Mouse (Mus musculus) MEL (cell line): ENCODE data around the gene Col13a1. TPM values are rescaled to one million over a fixed set of nuclear protein-coding genes. Genes with fewer than 3 reads are reported as not detected.
A peak's percentile ranks its signal among the peaks of the same experiment; 100 is the strongest.

Experiments
- DNase-seq: peaks from one replicate; pipeline ENCODE4 v3.0.0; 2011; ENCODE audit warnings: low read depth, low spot score
- H3K27ac ChIP-seq: 2 replicates; pipeline ENCODE4 v1.5.1; 2012; ENCODE audit warnings: low read depth, mild to moderate bottlenecking, control low read depth, low read length, moderate library complexity; ENCODE audit not compliant: control insufficient read depth
- H3K27me3 ChIP-seq, 2 experiments: fragments of 150-350 bp in 1 of 2; sonication (generic) in 1 of 2; 2 replicates each; pipeline ENCODE4 v1.6.1; 2012; ENCODE audit warnings: low read length in 2 of 2, mild to moderate bottlenecking in 2 of 2, improper control_type of control experiment in 1 of 2, moderate library complexity in 1 of 2; ENCODE audit not compliant: insufficient read depth in 2 of 2, control insufficient read depth in 1 of 2
- H3K36me3 ChIP-seq, 2 experiments: 2 replicates each; pipeline ENCODE4 v1.6.1; 2012 to 2014; ENCODE audit warnings: low read length in 2 of 2, improper control_type of control experiment in 1 of 2, inconsistent platforms in 1 of 2, mild to moderate bottlenecking in 1 of 2; ENCODE audit not compliant: insufficient read depth in 2 of 2, control insufficient read depth in 1 of 2
- H3K4me1 ChIP-seq, 2 experiments: fragments of 150-350 bp in 1 of 2; sonication (generic) in 1 of 2; 2 replicates each; pipeline ENCODE4 v1.6.1; 2012; ENCODE audit warnings: low read length in 2 of 2, improper control_type of control experiment in 1 of 2, mild to moderate bottlenecking in 1 of 2; ENCODE audit not compliant: insufficient read depth in 2 of 2, control insufficient read depth in 1 of 2
- H3K4me3 ChIP-seq, 2 experiments: fragments of 150-350 bp in 1 of 2; sonication (generic) in 1 of 2; 2 replicates each; pipeline ENCODE4 v1.5.1; 2012; ENCODE audit warnings: low read depth in 2 of 2, low read length in 2 of 2, mild to moderate bottlenecking in 2 of 2, moderate library complexity in 2 of 2, control low read depth in 1 of 2, improper control_type of control experiment in 1 of 2; ENCODE audit not compliant: control insufficient read depth in 1 of 2, insufficient read depth in 1 of 2
- H3K79me2 ChIP-seq: 2 replicates; pipeline ENCODE4 v1.6.1; 2012; ENCODE audit warnings: mild to moderate bottlenecking, low read length, moderate library complexity; ENCODE audit not compliant: control insufficient read depth, poor library complexity, insufficient read depth
- H3K9ac ChIP-seq: 2 replicates; pipeline ENCODE4 v1.6.1; 2012; ENCODE audit warnings: low read depth, mild to moderate bottlenecking, control low read depth, low read length, moderate library complexity; ENCODE audit not compliant: control insufficient read depth, poor library complexity, severe bottlenecking
- H3K9me3 ChIP-seq: fragments of 150-350 bp; sonication (generic); replicated peaks from 2 replicates; pipeline ENCODE4 v1.6.1; 2012; ENCODE audit warnings: mild to moderate bottlenecking, low read length, improper control_type of control experiment, moderate library complexity; ENCODE audit not compliant: insufficient read depth
- CHD1 ChIP-seq: IDR thresholded peaks from 2 replicates; pipeline ENCODE4 v1.6.1; 2012; ENCODE audit warnings: low read depth, mild to moderate bottlenecking, inconsistent platforms, low read length, improper control_type of control experiment
- CHD2 ChIP-seq: IDR thresholded peaks from 2 replicates; pipeline ENCODE4 v1.6.1; 2011; ENCODE audit warnings: low read length, improper control_type of control experiment
- CTCF ChIP-seq, 3 experiments: IDR thresholded peaks in 2 of 3; conservative IDR thresholded peaks in 1 of 3; 2 replicates each; pipeline ENCODE4 v1.5.1; 2011 to 2012; ENCODE audit warnings: low read length in 3 of 3, low read depth in 2 of 3, mild to moderate bottlenecking in 2 of 3, improper control_type of control experiment in 1 of 3, inconsistent platforms in 1 of 3, mixed read lengths in 1 of 3, moderate library complexity in 1 of 3; ENCODE audit not compliant: control insufficient read depth in 1 of 3, insufficient read depth in 1 of 3, poor library complexity in 1 of 3, severe bottlenecking in 1 of 3
- EP300 ChIP-seq, 2 experiments: IDR thresholded peaks; 2 replicates each; pipeline ENCODE4 v1.6.1; 2011; ENCODE audit warnings: improper control_type of control experiment in 2 of 2, low read length in 2 of 2, low read depth in 1 of 2, mild to moderate bottlenecking in 1 of 2
- GABPA ChIP-seq: IDR thresholded peaks from 2 replicates; pipeline ENCODE4 v1.6.1; 2012; ENCODE audit warnings: low read depth, mild to moderate bottlenecking, inconsistent platforms, low read length, improper control_type of control experiment, moderate library complexity
- JUND ChIP-seq: IDR thresholded peaks from 2 replicates; pipeline ENCODE4 v1.6.1; 2011; ENCODE audit warnings: low read depth, mild to moderate bottlenecking, improper control_type of control experiment, low read length
- KAT2A ChIP-seq: conservative IDR thresholded peaks from 2 replicates; pipeline ENCODE4 v1.6.1; 2012; ENCODE audit warnings: low read depth, low read length, improper control_type of control experiment, inconsistent platforms
- MAX ChIP-seq: IDR thresholded peaks from 2 replicates; pipeline ENCODE4 v1.6.1; 2011; ENCODE audit warnings: low read length, improper control_type of control experiment
- MAZ ChIP-seq: IDR thresholded peaks from 2 replicates; pipeline ENCODE4 v1.6.1; 2012; ENCODE audit warnings: low read depth, mild to moderate bottlenecking, inconsistent platforms, low read length, improper control_type of control experiment
- MEF2A ChIP-seq: IDR thresholded peaks from 2 replicates; pipeline ENCODE4 v1.6.1; 2014; ENCODE audit warnings: low read depth, mild to moderate bottlenecking, inconsistent platforms, low read length, improper control_type of control experiment; ENCODE audit not compliant: poor library complexity, insufficient replicate concordance, severe bottlenecking; ENCODE audit errors: extremely low read depth
- NELFE ChIP-seq: IDR thresholded peaks from 2 replicates; pipeline ENCODE4 v1.6.1; 2011; ENCODE audit warnings: low read depth, low read length, improper control_type of control experiment
- RCOR1 ChIP-seq: IDR thresholded peaks from 2 replicates; pipeline ENCODE4 v1.6.1; 2012; ENCODE audit warnings: low read depth, mild to moderate bottlenecking, inconsistent platforms, low read length, improper control_type of control experiment
- TBP ChIP-seq: IDR thresholded peaks from 2 replicates; pipeline ENCODE4 v1.8.0; 2011; ENCODE audit warnings: low read depth, low read length, improper control_type of control experiment
- TCF12 ChIP-seq: IDR thresholded peaks from 2 replicates; pipeline ENCODE4 v1.6.1; 2014; ENCODE audit warnings: low read depth, mild to moderate bottlenecking, inconsistent platforms, low read length, improper control_type of control experiment, moderate library complexity
- UBTF ChIP-seq: IDR thresholded peaks from 2 replicates; pipeline ENCODE4 v1.6.1; 2012; ENCODE audit warnings: low read depth, mild to moderate bottlenecking, inconsistent platforms, low read length, improper control_type of control experiment, moderate library complexity, borderline replicate concordance; ENCODE audit not compliant: insufficient read depth
- ZC3H11A ChIP-seq: IDR thresholded peaks from 2 replicates; pipeline ENCODE4 v1.6.1; 2012; ENCODE audit warnings: low read depth, mild to moderate bottlenecking, inconsistent platforms, low read length, improper control_type of control experiment
- ZKSCAN1 ChIP-seq: IDR thresholded peaks from 2 replicates; pipeline ENCODE4 v1.6.1; 2012; ENCODE audit warnings: low read depth, mild to moderate bottlenecking, inconsistent platforms, low read length, improper control_type of control experiment, moderate library complexity
- ZNF384 ChIP-seq: IDR thresholded peaks from 2 replicates; pipeline ENCODE4 v1.6.1; 2012; ENCODE audit warnings: low read depth, mild to moderate bottlenecking, inconsistent platforms, low read length, improper control_type of control experiment
- polyA plus RNA-seq, 2 experiments: library from polyadenylated mRNA; stranded (reverse) in 1 of 2; unstranded in 1 of 2; fragments of >175 nt in 1 of 2; fragments of >200 nt in 1 of 2; gene quantifications; 2 replicates each; pipeline versions ENCODE4 v1.2.1 to v1.2.4; 2012; ENCODE audit warnings: low replicate concordance in 2 of 2, low read depth in 1 of 2; ENCODE audit not compliant: insufficient read length in 2 of 2, insufficient read depth in 1 of 2, missing spikeins in 1 of 2
- total RNA-seq: library from RNA; depleted of rRNA; stranded (reverse); fragments of 300-350 nt; gene quantifications from 2 replicates; pipeline ENCODE4 v1.2.3, GENCODE M21; 2012

Col13a1 gene
- total and polyA plus RNA-seq, 3 experiments, result not detected

DNA sequence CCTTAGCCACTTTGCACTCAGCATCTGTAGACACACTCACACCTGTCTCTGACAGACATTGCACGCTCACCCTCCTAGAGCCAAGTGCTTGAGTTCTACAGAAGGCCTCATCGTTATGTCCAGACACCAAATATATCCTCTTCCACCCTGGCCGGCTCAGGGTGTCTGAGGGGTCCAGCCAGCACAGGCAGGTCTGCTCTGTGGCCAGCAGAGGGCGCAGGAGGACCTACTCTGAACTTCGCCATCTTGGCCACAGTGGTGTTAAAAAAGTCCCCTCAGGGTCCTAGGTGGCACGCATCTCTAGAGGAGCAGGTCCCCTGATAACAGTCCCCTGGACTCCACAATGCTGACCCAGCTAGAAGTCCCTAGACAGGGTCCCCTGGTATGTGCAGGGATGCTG is 101.1 kb downstream of the Col13a1 start:
- DNase-seq, result peak; percentile 4
- TF ChIP-seq ZC3H11A (no peak), UBTF (no peak), CTCF (IDR thresholded peaks at IDR 0.05 in 2 of 3, conservative IDR thresholded peaks at IDR 0.05 in 1 of 3; ENCODE audit: control insufficient read depth in 1 of 3, insufficient read depth in 1 of 3, low read depth in 2 of 3, low read length in 3 of 3, poor library complexity in 1 of 3, severe bottlenecking in 1 of 3) (peak; percentile 23 to 59 (median 25); a peak in 4 of 6 replicates), TBP (no peak), RCOR1 (no peak), MEF2A (no peak), GABPA (no peak), EP300 (IDR thresholded peaks at IDR 0.05; ENCODE audit: low read depth in 1 of 2, low read length in 2 of 2) (no peak), JUND (no peak)
- no peaks in the 10 kb centered on the region for H3K9me3 ChIP-seq
- no peaks in the 10 kb centered on the region for H3K36me3 ChIP-seq
- H3K27ac ChIP-seq, result no peak overlapping the region
- H3K27me3 ChIP-seq, result no peaks in the 10 kb centered on the region
- no peaks in the 10 kb centered on the region for H3K4me1 ChIP-seq
- H3K9ac ChIP-seq, result no peak overlapping the region
- no peaks in the 10 kb centered on the region for H3K79me2 ChIP-seq
- H3K4me3 ChIP-seq, result no peak overlapping the region

DNA sequence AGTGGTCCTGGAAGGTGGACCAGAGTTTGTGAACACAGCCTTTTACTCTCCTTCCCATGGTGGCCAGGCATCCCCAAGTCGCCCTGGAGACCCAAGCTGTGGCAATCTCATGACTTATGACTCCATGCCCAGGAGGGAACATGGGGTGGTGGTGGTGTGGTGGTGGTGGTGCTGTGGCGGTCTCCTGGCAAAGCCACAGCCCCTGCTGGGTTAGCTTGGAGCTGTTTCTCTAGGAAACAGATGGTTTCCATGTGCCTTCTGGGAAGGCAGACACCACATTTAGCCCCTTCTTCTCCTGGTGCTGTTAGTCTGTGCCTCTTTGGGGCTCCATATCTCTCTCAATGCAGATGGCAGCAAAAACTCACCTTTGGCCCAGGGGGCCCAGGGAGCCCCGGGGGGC is 109.1 kb downstream of the Col13a1 start:
- no peak for DNase-seq
- H3K27ac ChIP-seq, result no peak overlapping the region
- no peaks in the 10 kb centered on the region for H3K4me1 ChIP-seq
- H3K9me3 ChIP-seq, result no peaks in the 10 kb centered on the region
- H3K36me3 ChIP-seq, result no peaks in the 10 kb centered on the region
- no peaks in the 10 kb centered on the region for H3K79me2 ChIP-seq
- H3K9ac ChIP-seq, result no peak overlapping the region
- no peak for TF ChIP-seq KAT2A
- TF ChIP-seq MAZ, result no peak
- no peak for TF ChIP-seq ZNF384
- H3K4me3 ChIP-seq, result no peak overlapping the region
- H3K27me3 ChIP-seq, result no peaks in the 10 kb centered on the region

DNA sequence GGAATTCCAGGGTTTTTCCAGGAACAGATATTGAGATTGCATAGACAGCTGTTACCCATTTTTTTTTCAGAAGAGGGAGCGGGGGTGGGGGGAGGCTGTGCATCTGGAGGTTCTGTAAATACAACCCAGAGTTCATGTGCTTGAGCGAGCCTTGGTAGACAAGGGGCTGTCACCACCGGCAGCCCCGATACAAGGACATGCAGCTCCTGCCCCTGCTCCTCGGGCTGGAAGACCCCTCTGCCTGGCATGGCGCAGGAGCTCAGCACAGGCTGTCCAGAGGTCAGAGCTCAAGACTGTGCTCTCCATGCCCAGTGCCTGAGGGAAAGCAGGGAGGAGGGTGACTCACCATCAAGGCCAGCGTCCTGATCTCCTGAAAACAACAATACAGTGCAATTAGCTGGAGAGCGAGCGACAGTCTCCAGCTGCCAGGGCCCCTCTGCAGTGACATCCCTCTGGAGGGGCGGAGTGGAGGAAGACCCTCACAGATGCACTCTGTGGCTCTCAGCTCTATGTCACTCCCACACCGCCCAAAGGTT is 112.8 kb downstream of the Col13a1 start:
- Histone ChIP-seq H3K9me3 (no peaks in the 10 kb centered on the region), H3K27me3 (no peaks in the 10 kb centered on the region), H3K27ac (no peak overlapping the region), H3K79me2 (no peaks in the 10 kb centered on the region), H3K4me1 (no peaks in the 10 kb centered on the region), H3K36me3 (no peaks in the 10 kb centered on the region), H3K4me3 (no peak overlapping the region), H3K9ac (no peak overlapping the region)
- no peak for TF ChIP-seq MAZ
- TF ChIP-seq ZC3H11A, result no peak
- TF ChIP-seq MAX, result no peak
- no peak for TF ChIP-seq CHD2
- no peak for TF ChIP-seq ZKSCAN1
- TF ChIP-seq NELFE, result no peak
- no peak for TF ChIP-seq TCF12
- TF ChIP-seq KAT2A, result no peak
- TF ChIP-seq CHD1, result no peak
- TF ChIP-seq TBP, result no peak
- TF ChIP-seq, all 39 proteins: peak for 0
- no peak for DNase-seq
